Mouse (Mus musculus) embryo, embryonic 10 days (tissue): ENCODE measurements at regions not wholly inside any gene's neighbourhood (a gene's known extent, or its start where the extent isn't known, plus 50 kb on each side); places are given as distances from the start of the nearest gene placed in this dataset.

Experiments used
- DNase-seq: peaks from one replicate; pipeline ENCODE4 v3.0.0-alpha.2; 2015; ENCODE audit warnings: low spot score

DNA sequence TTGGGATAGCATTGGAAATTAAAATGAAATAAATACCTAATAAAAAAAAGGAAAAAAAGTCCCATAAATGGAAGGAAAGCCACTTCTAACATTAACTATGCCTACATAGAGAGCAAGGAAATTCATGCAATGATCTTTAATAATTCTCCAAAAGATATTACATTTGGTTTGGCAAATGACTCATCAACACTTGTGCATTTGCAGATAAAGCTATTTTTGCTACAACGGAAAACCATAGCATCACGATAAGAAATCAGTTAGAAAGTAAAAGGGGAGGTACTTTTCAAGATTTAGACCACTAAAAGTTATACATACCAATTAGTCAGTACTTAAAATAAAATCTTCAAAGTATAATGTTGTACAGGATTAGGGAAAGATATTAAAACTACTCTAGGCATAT, 109.4 kb upstream of the Tom1l1 start:
- no peak for DNase-seq

DNA sequence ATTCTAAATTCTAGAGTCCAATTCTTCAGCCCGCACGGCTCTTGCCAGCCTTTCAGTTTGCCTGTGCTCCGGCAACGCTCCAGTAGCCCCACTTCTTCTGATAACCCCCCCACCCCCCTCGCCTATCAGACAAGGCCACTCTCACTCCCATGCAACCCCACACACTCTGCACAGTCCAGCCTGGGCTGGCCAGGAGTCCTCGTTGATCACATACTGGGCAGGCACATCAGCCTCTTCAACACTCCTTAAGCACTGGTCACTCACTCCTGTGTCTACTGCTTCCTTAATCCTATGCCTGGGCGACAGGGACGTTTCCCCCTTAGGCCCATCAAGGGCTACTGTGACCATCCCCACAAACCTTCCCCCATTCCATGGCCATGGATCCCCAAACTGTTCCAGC, 95.4 kb upstream of the Tom1l1 start:
- no peak for DNase-seq

DNA sequence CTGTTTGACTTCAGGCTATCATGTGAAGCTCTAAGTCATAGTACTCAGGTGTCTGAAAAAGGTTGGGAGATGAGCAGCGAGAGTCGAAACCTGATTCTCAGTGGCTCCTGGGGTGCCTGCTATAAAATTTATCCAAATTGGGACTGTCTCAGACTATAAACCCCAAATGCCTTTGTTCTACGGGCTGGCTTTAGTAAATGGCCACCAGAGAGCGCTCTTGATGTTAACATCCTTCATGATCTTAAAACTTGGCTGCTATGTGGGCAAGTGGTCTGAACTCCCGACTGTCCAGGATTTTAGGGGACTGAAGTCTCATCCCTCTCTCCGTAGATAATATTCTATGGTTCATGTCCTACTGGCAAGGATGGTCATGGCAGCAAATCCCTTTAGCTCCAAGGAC, 94.8 kb upstream of the Tom1l1 start:
- peak; percentile 79 for DNase-seq

DNA sequence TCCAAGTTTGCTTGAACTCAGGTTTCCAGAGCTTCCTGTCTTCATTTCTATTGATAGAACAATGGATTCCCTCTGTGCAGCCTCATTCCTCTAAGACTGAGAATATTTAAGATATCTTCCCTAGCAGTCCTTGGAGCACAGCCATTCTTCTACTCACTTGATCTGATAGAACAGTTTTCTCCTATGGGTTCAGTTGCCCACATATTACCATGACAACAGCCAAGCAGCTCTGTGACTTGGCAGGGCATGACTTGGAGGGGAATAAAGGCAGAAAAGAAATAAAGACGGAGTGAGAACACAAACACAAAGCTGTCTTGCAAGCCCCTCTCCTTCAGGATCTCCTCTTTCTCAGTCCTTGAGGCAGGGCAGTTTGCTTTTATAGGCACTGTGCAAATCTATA, 87.6 kb upstream of the Tom1l1 start:
- no peak for DNase-seq

DNA sequence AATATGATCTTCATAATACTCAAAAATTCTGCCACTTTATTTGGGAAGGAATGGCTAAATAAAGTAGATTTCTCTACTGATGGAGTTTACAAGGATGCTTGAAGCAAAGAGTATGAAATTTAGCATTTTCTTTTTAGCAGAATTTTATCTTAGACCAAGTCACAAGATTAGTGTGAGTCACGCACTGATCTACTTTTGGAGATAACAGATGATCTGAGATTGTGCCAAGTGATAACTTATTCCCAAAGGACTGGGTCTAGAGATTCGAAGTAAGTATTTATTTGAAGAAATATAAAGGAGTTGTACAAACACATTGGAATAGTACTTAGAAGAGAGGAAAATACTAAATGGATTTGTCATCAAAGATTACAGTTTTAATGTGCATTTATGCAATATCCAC, 67.8 kb upstream of the Tom1l1 start:
- no peak for DNase-seq

DNA sequence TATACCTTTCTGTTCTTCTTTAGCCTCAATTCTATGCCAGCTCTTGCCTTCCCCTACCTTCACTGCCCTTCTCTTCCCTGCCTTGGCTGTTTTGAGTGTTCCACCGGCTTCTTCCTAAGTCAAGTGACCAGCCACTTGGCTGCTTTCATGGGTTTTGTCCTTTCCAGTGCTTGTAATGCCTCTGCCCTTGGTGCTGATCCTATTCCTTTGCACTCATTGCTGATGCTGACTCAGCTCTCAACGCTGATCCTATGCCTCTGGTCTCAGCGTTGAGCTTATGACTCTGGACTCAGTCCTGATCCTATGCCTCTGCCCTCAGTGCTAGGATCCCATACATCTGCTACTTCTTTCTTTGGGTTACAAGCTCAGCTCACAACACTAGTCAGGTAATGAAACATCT, 60.3 kb upstream of the Tom1l1 start:
- peak; percentile 40 for DNase-seq

DNA sequence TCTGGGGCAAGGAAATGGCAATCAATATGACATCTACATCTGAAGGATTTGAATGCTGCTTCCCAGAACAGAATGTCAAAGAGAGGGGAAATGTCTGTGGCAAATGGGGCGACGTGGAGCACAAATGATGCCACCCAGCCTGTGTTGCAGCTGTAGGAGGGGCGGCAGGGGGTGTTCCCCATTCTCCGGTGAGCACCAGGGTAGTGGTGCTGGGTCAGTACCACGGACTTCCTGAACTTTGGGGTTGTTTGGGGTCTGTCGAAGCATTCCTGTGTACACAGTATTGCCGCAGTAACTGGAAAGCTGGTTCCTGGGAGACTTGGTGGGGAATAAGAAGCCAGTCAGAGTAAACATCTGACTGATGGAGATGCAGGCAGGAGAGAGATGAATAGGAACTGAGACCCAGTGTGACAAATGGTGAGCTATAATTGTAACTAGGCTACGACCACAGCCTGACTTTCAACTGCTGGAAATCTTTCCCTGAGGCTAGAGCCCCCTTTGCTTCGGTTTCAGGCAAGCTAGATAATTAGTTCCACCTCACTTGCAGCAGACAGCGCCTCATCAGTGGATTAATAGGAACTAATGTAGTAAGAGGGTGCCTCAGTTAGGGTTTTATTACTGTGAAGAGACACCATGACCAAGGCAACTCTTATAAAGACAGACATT, 53.9 kb upstream of the Tom1l1 start:
- no peak for DNase-seq

DNA sequence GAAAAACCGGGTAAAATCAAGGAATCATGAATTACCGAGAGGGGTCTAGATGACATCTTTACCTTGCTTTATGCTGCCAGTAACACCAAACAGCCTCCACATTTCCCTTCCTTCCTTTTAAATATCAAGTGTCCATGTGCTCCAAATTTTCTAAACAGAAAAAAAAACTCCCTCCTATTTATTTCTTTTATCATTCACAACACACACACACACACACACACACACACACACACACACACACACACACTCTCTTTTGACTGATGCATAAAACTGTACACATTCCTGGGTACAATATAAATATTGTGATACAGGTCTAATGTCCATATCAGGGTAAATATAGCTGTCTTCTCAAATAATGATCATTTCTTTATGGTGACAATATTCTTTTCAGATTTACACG, 51.3 kb upstream of the Tom1l1 start:
- no peak for DNase-seq

DNA sequence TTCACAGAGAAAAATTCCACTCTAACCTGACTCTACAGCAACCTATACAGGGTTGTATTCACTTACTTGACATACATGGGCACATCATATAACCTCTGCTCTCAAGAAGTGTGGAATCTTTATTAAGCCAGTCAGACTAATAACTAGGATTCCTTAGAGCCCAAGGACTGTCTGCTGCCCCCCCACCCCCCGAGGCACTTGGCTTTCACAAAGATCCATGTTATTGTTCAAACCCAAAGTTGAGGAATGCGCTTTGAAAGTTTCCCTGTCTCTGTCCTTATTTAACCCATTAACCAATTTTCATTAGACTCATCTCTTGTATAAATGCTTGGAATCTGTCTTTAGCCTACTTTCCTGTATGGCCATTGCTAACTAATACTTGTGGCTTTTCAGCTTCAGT, 50.6 kb upstream of the Tom1l1 start:
- DNase-seq: no peak
